Mouse (Mus musculus) G1E (cell line): ENCODE measurements around the gene Ikzf3. TPM values are rescaled to one million over a fixed set of nuclear protein-coding genes. Genes with fewer than 3 reads are reported as not detected.
A peak's percentile ranks its signal among the peaks of the same experiment; 100 is the strongest.

Experiments used
- ATAC-seq: 2 replicates; pipeline ENCODE4 v1.8.0; 2016; ENCODE audit warnings: mild to moderate bottlenecking; ENCODE audit not compliant: insufficient number of reproducible peaks, poor library complexity, low FRiP score, severe bottlenecking; ENCODE audit errors: extremely low read depth
- DNase-seq: peaks from one replicate; pipeline ENCODE4 v3.0.0; 2012; ENCODE audit warnings: low spot score
- H3K27me3 ChIP-seq: 2 replicates; pipeline ENCODE4 v1.6.1; 2012; ENCODE audit warnings: mild to moderate bottlenecking, low read length, inconsistent platforms; ENCODE audit not compliant: insufficient read depth
- H3K36me3 ChIP-seq: replicated peaks from 2 replicates; pipeline ENCODE3; 2012; ENCODE audit warnings: mild to moderate bottlenecking, inconsistent platforms
- H3K4me1 ChIP-seq: 2 replicates; pipeline ENCODE4 v1.6.1; 2012; ENCODE audit warnings: low read depth, low read length, inconsistent platforms, mixed read lengths; ENCODE audit not compliant: insufficient read depth
- H3K4me3 ChIP-seq: 2 replicates; pipeline ENCODE4 v1.5.1; 2012; ENCODE audit warnings: low read depth, mild to moderate bottlenecking, inconsistent platforms, low read length, moderate library complexity, mixed read lengths
- H3K9me3 ChIP-seq: replicated peaks from 2 replicates; pipeline ENCODE4 v1.6.1; 2012; ENCODE audit warnings: inconsistent platforms
- CTCF ChIP-seq: IDR thresholded peaks from 2 replicates; pipeline ENCODE4 v1.5.1; 2012; ENCODE audit warnings: low read depth, low read length, inconsistent platforms, mixed read lengths
- GATA1 ChIP-seq: IDR thresholded peaks from 2 replicates; pipeline ENCODE4 v1.6.1; 2012; ENCODE audit warnings: borderline replicate concordance, low read length, inconsistent platforms, mixed read lengths
- GATA2 ChIP-seq: IDR thresholded peaks from 2 replicates; pipeline ENCODE4 v1.6.1; 2012; ENCODE audit warnings: low read depth, low read length, inconsistent platforms, borderline replicate concordance
- POLR2AphosphoS5 ChIP-seq: IDR thresholded peaks from 2 replicates; pipeline ENCODE4 v1.6.1; 2012; ENCODE audit warnings: low read depth, low read length, inconsistent platforms; ENCODE audit not compliant: insufficient replicate concordance
- TAL1 ChIP-seq: conservative IDR thresholded peaks from 2 replicates; pipeline ENCODE4 v1.6.1; 2012; ENCODE audit warnings: low read depth, low read length, inconsistent platforms, mixed read lengths
- polyA plus RNA-seq: library from polyadenylated mRNA; stranded (reverse); fragments of >175 nt; gene quantifications from 2 replicates; pipeline ENCODE4 v1.2.3, GENCODE M21; 2012
- total RNA-seq, 2 experiments: library from RNA; stranded (forward) in 1 of 2; stranded (reverse) in 1 of 2; fragments of 200-1000 nt in 1 of 2; fragments of >200 nt in 1 of 2; fragmentation: Nextera tagmentation in 1 of 2; gene quantifications; 2 replicates each; pipeline ENCODE4 v1.2.3; 2014 to 2017

Ikzf3 gene
- total and polyA plus RNA-seq, 3 experiments = 0.01 to 0.71 TPM; not detected in 1

GRCm38 (mm10) chr11:98560942-98561341 is 15.1 kb upstream of the Ikzf3 start:
- TF ChIP-seq TAL1 (no peak), GATA1 (no peak), POLR2AphosphoS5 (no peak), GATA2 (no peak), CTCF (no peak)
- H3K4me3 ChIP-seq = no peak overlapping the region
- peaks cover 26% of the 10 kb centered on the region for H3K27me3 ChIP-seq
- no peaks in the 10 kb centered on the region for H3K36me3 ChIP-seq
- no peak for ATAC-seq
- H3K9me3 ChIP-seq = no peaks in the 10 kb centered on the region
- DNase-seq = no peak
- H3K4me1 ChIP-seq = peaks cover 2% of the 10 kb centered on the region; the same call in 1 of the 2 replicates

GRCm38 (mm10) chr11:98555124-98555700 is 9.4 kb upstream of the Ikzf3 start:
- ATAC-seq = no peak
- H3K9me3 ChIP-seq = no peaks in the 10 kb centered on the region; the same call in 1 of the 2 replicates
- H3K4me3 ChIP-seq = no peak overlapping the region
- no peak for TF ChIP-seq POLR2AphosphoS5
- no peak for TF ChIP-seq GATA1
- TF ChIP-seq GATA2 = no peak
- TF ChIP-seq TAL1 = no peak
- TF ChIP-seq CTCF = 0 out of 2 replicates have a peak, but pooled peaks have one; percentile 5
- H3K27me3 ChIP-seq = peaks cover 6% of the 10 kb centered on the region
- peaks cover 20% of the 10 kb centered on the region for H3K4me1 ChIP-seq
- no peaks in the 10 kb centered on the region for H3K36me3 ChIP-seq
- no peak for DNase-seq

GRCm38 (mm10) chr11:98553966-98554365 is 8.1 kb upstream of the Ikzf3 start:
- Histone ChIP-seq H3K4me1 (peaks cover 25% of the 10 kb centered on the region), H3K4me3 (no peak overlapping the region), H3K9me3 (no peaks in the 10 kb centered on the region; the same call in 1 of the 2 replicates), H3K27me3 (peaks cover 3% of the 10 kb centered on the region), H3K36me3 (no peaks in the 10 kb centered on the region)
- no peak for ATAC-seq
- DNase-seq = no peak
- TF ChIP-seq GATA2 (no peak), TAL1 (no peak), GATA1 (no peak), POLR2AphosphoS5 (no peak), CTCF (no peak)

GRCm38 (mm10) chr11:98550975-98551828 is 5.4 kb upstream of the Ikzf3 start, which contains the start of gene Zpbp2:
Gene Zpbp2, plus strand, starts transcription at chr11:98551097.
- DNase-seq = peak; percentile 85
- Histone ChIP-seq H3K27me3 (peaks cover 18% of the 10 kb centered on the region), H3K36me3 (no peaks in the 10 kb centered on the region), H3K9me3 (no peaks in the 10 kb centered on the region; the same call in 1 of the 2 replicates), H3K4me1 (peaks cover 25% of the 10 kb centered on the region), H3K4me3 (peak within 1 kb of the TSS; percentile 84)
- no peak for TF ChIP-seq GATA1
- TF ChIP-seq GATA2 = no peak
- TF ChIP-seq CTCF = no peak
- TF ChIP-seq TAL1 = no peak
- TF ChIP-seq POLR2AphosphoS5 = no peak
- ATAC-seq = peak; percentile 79

- TF ChIP-seq GATA1 = no peak
- no peak for TF ChIP-seq CTCF
- Histone ChIP-seq H3K36me3 (no peaks in the 10 kb centered on the region), H3K9me3 (peaks cover 4% of the 10 kb centered on the region; the same call in 1 of the 2 replicates), H3K4me1 (peaks cover 27% of the 10 kb centered on the region), H3K27me3 (peaks cover 26% of the 10 kb centered on the region), H3K4me3 (peak overlapping the region; percentile 84)
- no peak for ATAC-seq
- DNase-seq = no peak
These were observed 4.6 kb upstream of the Ikzf3 start for GRCm38 (mm10) chr11:98550311-98550974.

- DNase-seq (no peak), ATAC-seq (no peak)
- no peaks in the 10 kb centered on the region for H3K36me3 ChIP-seq
- H3K4me3 ChIP-seq = no peak overlapping the region
- TF ChIP-seq CTCF = no peak
- TF ChIP-seq GATA2 = no peak
- no peak for TF ChIP-seq TAL1
- TF ChIP-seq GATA1 = no peak
- no peak for TF ChIP-seq POLR2AphosphoS5
- peaks cover 4% of the 10 kb centered on the region; the same call in 1 of the 2 replicates for H3K9me3 ChIP-seq
- peaks cover 29% of the 10 kb centered on the region for H3K27me3 ChIP-seq
- H3K4me1 ChIP-seq = peaks cover 27% of the 10 kb centered on the region
These were observed 3.5 kb upstream of the Ikzf3 start for GRCm38 (mm10) chr11:98549363-98549762.
